Comparison of ENCODE assay signal across 8 mouse cellular contexts in the genomic region with DNA sequence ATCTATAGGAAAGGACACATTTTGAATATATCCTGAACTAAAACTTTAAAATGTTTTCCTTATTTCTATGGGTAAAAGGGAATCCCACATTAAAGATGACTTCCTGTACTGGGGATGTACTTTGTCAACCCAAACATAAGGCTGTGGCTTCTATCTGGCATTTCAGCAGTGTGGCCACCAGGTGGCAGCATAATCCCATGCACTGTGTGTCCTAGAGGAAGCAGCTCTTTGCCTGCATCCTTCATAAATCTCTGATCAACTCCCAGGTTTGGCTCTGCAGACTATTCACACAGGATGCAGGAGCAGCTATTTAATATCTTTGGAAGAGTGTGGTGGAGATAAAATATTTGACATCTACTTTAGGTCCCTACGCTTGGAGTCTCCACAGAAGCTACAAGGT. TPM values are rescaled to one million over a fixed set of nuclear protein-coding genes. Genes with fewer than 3 reads are reported as not detected.
DNase-seq lines count a peak whose midpoint lies in the region; ATAC-seq lines count a peak whose summit lies in the region.

No protein-coding gene starts in this region.

- intact Hi-C loops in left cerebral cortex, postnatal 4 days (cut with DNase I): no loop called here

- no peaks in the 10 kb centered on the region for H3K4me1 ChIP-seq in kidney, embryonic 14.5 days (ENCODE audit: control insufficient read depth, insufficient read depth, low read length)
- no peaks in the 10 kb centered on the region for H3K4me1 ChIP-seq in intestine, embryonic 15.5 days (replicated peaks)
- no peaks in the 10 kb centered on the region for H3K4me1 ChIP-seq in midbrain, embryonic 16.5 days (ENCODE audit: control insufficient read depth, insufficient read depth, low read length)

- H3K9me3 ChIP-seq in kidney, embryonic 14.5 days (ENCODE audit: control insufficient read depth, low read length): no peaks in the 10 kb centered on the region
- H3K9me3 ChIP-seq in intestine, embryonic 15.5 days: no peaks in the 10 kb centered on the region
- no peaks in the 10 kb centered on the region for H3K9me3 ChIP-seq in midbrain, embryonic 16.5 days (replicated peaks; ENCODE audit: control insufficient read depth, low read length, poor library complexity, severe bottlenecking)

- peak; percentile 33 for DNase-seq in kidney, adult 11 months
- DNase-seq in cerebellum, postnatal 14 days: peak; percentile 78 to 84
- DNase-seq in frontal cortex, postnatal 36 days (ENCODE audit: low spot score in 2 of 2): peak; percentile 61 to 69
- DNase-seq in left cerebral cortex, postnatal 4 days: peak; percentile 67
- peak; percentile 12 for DNase-seq in splenic B cell, adult 2 months (ENCODE audit: low read depth, low spot score)

- H3K27me3 ChIP-seq in kidney, embryonic 14.5 days (ENCODE audit: control insufficient read depth, insufficient read depth, low read length): no peaks in the 10 kb centered on the region
- H3K27me3 ChIP-seq in intestine, embryonic 15.5 days (replicated peaks): no peaks in the 10 kb centered on the region
- H3K27me3 ChIP-seq in midbrain, embryonic 16.5 days (ENCODE audit: control insufficient read depth, insufficient read depth, low read depth, low read length): no peaks in the 10 kb centered on the region
- no peaks in the 10 kb centered on the region for H3K27me3 ChIP-seq in splenic B cell, adult 2 months (ENCODE audit: control insufficient read depth, insufficient read depth, low read length, poor library complexity, severe bottlenecking)

- no peak overlapping the region for H3K9ac ChIP-seq in kidney, embryonic 14.5 days (ENCODE audit: low read depth, low read length)
- H3K9ac ChIP-seq in intestine, embryonic 15.5 days: no peak overlapping the region
- no peak overlapping the region for H3K9ac ChIP-seq in midbrain, embryonic 16.5 days (ENCODE audit: low read depth, low read length)

- 72% methylated on average over 1 of the region's 1 CpGs for WGBS in kidney, embryonic 14.5 days
- 84% methylated on average over 1 of the region's 1 CpGs for WGBS in intestine, embryonic 15.5 days
- 77% methylated on average over 1 of the region's 1 CpGs for WGBS in midbrain, embryonic 16.5 days

- no peaks in the 10 kb centered on the region for H3K36me3 ChIP-seq in kidney, embryonic 14.5 days (ENCODE audit: control insufficient read depth, insufficient read depth, low read length)
- no peaks in the 10 kb centered on the region for H3K36me3 ChIP-seq in intestine, embryonic 15.5 days
- H3K36me3 ChIP-seq in midbrain, embryonic 16.5 days (ENCODE audit: control insufficient read depth, insufficient read depth, low read length): no peaks in the 10 kb centered on the region
- H3K36me3 ChIP-seq in splenic B cell, adult 2 months (ENCODE audit: control insufficient read depth, insufficient read depth, low read length, poor library complexity, severe bottlenecking): no peaks in the 10 kb centered on the region

- no peak overlapping the region for H3K4me2 ChIP-seq in kidney, embryonic 14.5 days (replicated peaks; ENCODE audit: low read depth, low read length)
- H3K4me2 ChIP-seq in intestine, embryonic 15.5 days (replicated peaks): no peak overlapping the region
- no peak overlapping the region for H3K4me2 ChIP-seq in midbrain, embryonic 16.5 days (ENCODE audit: low read length)

- no peak; the same call in 1 of the 2 replicates for ATAC-seq in kidney, embryonic 14.5 days (ENCODE audit: low FRiP score, low TSS enrichment)
- ATAC-seq in intestine, embryonic 15.5 days: peak; percentile 49; the same call in 1 of the 2 replicates
- peak; percentile 91 for ATAC-seq in midbrain, embryonic 16.5 days

- H3K27ac ChIP-seq in kidney, embryonic 14.5 days (ENCODE audit: low read depth, low read length): no peak overlapping the region
- no peak overlapping the region for H3K27ac ChIP-seq in intestine, embryonic 15.5 days
- H3K27ac ChIP-seq in midbrain, embryonic 16.5 days (ENCODE audit: low read length): no peak overlapping the region

- no peak overlapping the region for H3K4me3 ChIP-seq in kidney, embryonic 14.5 days (ENCODE audit: low read length)
- H3K4me3 ChIP-seq in intestine, embryonic 15.5 days (replicated peaks): no peak overlapping the region
- H3K4me3 ChIP-seq in midbrain, embryonic 16.5 days (ENCODE audit: low read depth, low read length): no peak overlapping the region

RNA-seq across cellular contexts. Expression of gene Bmp15, which starts 59.1 kb away (rescaled TPM):
- polyA plus RNA-seq in kidney, embryonic 14.5 days (2014; fragmentation: Nextera tagmentation; extraction: Ambion mirVana): 0.06 and 0.15 TPM in 2 replicates
- polyA plus RNA-seq in intestine, embryonic 15.5 days (2015; fragmentation: Nextera tagmentation; extraction: Ambion mirVana): 0.06 TPM in 1 of 2 replicates, not detected in the other
- total RNA-seq in left cerebral cortex, postnatal 4 days (2021): under 1 TPM; 0.20 to 0.44 TPM
- 0.30 and 0.45 TPM in 2 replicates for polyA plus RNA-seq in midbrain, embryonic 16.5 days (2015; fragmentation: Nextera tagmentation; extraction: Ambion mirVana)

Comparison
In these comparisons a context has a peak if more than half of its experiments do, and no peak if none do; other contexts are left out.
1. DNase-seq: peak in every context shown above with its lines; median percentile 81 in cerebellum, postnatal 14 days; 67 in left cerebral cortex, postnatal 4 days; 65 in frontal cortex, postnatal 36 days; 33 in kidney, adult 11 months; 12 in splenic B cell, adult 2 months.